ENCODE assay signal across 10 mouse cellular contexts in the genomic region with DNA sequence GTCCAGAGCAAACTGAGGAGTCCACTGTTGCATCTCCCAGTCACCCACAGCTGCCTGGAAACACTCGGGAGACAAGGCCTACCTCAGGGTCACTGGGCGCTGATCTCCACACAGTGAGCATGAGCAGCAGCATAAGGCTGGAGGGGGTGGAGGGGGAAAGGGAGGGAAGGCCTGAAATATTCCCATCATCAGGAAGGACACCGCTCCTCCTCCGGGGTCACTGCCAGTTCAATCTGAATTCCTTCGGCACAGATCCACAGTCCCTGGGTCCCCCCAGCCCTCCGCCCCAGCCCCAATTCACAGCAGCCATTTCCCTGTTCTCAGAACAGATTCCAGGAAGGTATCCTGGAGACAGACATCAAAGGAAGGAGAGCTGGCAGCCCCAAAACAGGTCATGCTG. TPM values are rescaled to one million over a fixed set of nuclear protein-coding genes. Genes with fewer than 3 reads are reported as not detected.
A peak's percentile ranks its signal among the peaks of the same experiment; 100 is the strongest.
DNase-seq lines count a peak whose midpoint lies in the region; ATAC-seq and TF ChIP-seq lines count a peak whose summit lies in the region.
"Had no signal": no experiment of that assay in that cellular context is flagged by ENCODE, and none has a peak within 500 bp of the region (broad histone marks: within the 10 kb centered on the region; RNA-seq: fewer than 3 reads in every experiment).

No protein-coding gene starts in this region.

- no peak overlapping the region for H3K4me3 ChIP-seq in forebrain, embryonic 11.5 days (ENCODE audit: low read depth, low read length)
- no peak overlapping the region for H3K4me3 ChIP-seq in forebrain, postnatal 0 days (ENCODE audit: low read depth, low read length)
- H3K4me3 ChIP-seq in midbrain, embryonic 10.5 days, result peak overlapping the region; percentile 32
- H3K4me3 ChIP-seq in midbrain, embryonic 14.5 days (replicated peaks; ENCODE audit: low read depth, low read length), result no peak overlapping the region
- no peak overlapping the region for H3K4me3 ChIP-seq in intestine, embryonic 15.5 days (replicated peaks)
- no peak overlapping the region for H3K4me3 ChIP-seq in stomach, embryonic 16.5 days (replicated peaks; ENCODE audit: low read length)
- no peak overlapping the region for H3K4me3 ChIP-seq in cerebellum, adult 2 months (replicated peaks; ENCODE audit: insufficient read depth, low read depth, low read length)
- H3K4me3 ChIP-seq: myocyte had no signal

- peak; percentile 60 for ATAC-seq in forebrain, embryonic 11.5 days (replicated peaks; ENCODE audit: low FRiP score)
- no peak for ATAC-seq in forebrain, postnatal 0 days
- ATAC-seq in midbrain, embryonic 14.5 days (ENCODE audit: low FRiP score, low TSS enrichment), result no peak
- ATAC-seq in intestine, embryonic 15.5 days, result peak; percentile 67
- ATAC-seq in stomach, embryonic 16.5 days (ENCODE audit: insufficient read depth, low FRiP score), result 0 out of 2 replicates have a peak, but pooled peaks have one; percentile 9
- ATAC-seq: activated CD4-positive, CD25-positive, alpha-beta regulatory T cell, adult 4 months had no signal

- H3K27ac ChIP-seq in forebrain, embryonic 11.5 days (ENCODE audit: low read depth, low read length), result no peak overlapping the region
- no peak overlapping the region for H3K27ac ChIP-seq in forebrain, postnatal 0 days (ENCODE audit: low read depth, low read length)
- H3K27ac ChIP-seq in midbrain, embryonic 10.5 days (replicated peaks), result peak overlapping the region; percentile 80
- no peak overlapping the region for H3K27ac ChIP-seq in midbrain, embryonic 14.5 days (replicated peaks; ENCODE audit: low read depth, low read length)
- peak overlapping the region; percentile 59; the same call in 1 of the 2 replicates for H3K27ac ChIP-seq in intestine, embryonic 15.5 days
- peak overlapping the region; percentile 67 for H3K27ac ChIP-seq in stomach, embryonic 16.5 days (ENCODE audit: low read length)
- no peak overlapping the region for H3K27ac ChIP-seq in cerebellum, adult 2 months (ENCODE audit: insufficient read depth, low read length)

- 16% methylated on average over 6 of the region's 6 CpGs for WGBS in forebrain, embryonic 11.5 days
- WGBS in forebrain, postnatal 0 days, result 17% methylated on average over 6 of the region's 6 CpGs
- 8% methylated on average over 6 of the region's 6 CpGs for WGBS in midbrain, embryonic 10.5 days
- 3% methylated on average over 6 of the region's 6 CpGs for WGBS in midbrain, embryonic 14.5 days
- 15% methylated on average over 6 of the region's 6 CpGs for WGBS in intestine, embryonic 15.5 days
- 15% methylated on average over 6 of the region's 6 CpGs for WGBS in stomach, embryonic 16.5 days
- 22% methylated on average over 6 of the region's 6 CpGs for WGBS in cerebellum, adult 2 months

- no peaks in the 10 kb centered on the region; the same call in 1 of the 2 replicates for H3K36me3 ChIP-seq in forebrain, embryonic 11.5 days (ENCODE audit: control insufficient read depth, insufficient read depth, low read length)
- no peaks in the 10 kb centered on the region for H3K36me3 ChIP-seq in forebrain, postnatal 0 days (ENCODE audit: insufficient read depth)
- peaks cover 20% of the 10 kb centered on the region for H3K36me3 ChIP-seq in midbrain, embryonic 10.5 days
- no peaks in the 10 kb centered on the region for H3K36me3 ChIP-seq in midbrain, embryonic 14.5 days (ENCODE audit: control insufficient read depth, insufficient read depth, low read length)
- H3K36me3 ChIP-seq in intestine, embryonic 15.5 days, result no peaks in the 10 kb centered on the region
- no peaks in the 10 kb centered on the region for H3K36me3 ChIP-seq in stomach, embryonic 16.5 days (ENCODE audit: control insufficient read depth, insufficient read depth, low read length)

- intact Hi-C loops in left cerebral cortex, postnatal 14 days (cut with DNase I), result no loop called here

- H3K4me1 ChIP-seq in forebrain, embryonic 11.5 days (replicated peaks; ENCODE audit: control insufficient read depth, insufficient read depth, low read length), result peaks cover 23% of the 10 kb centered on the region
- peaks cover 4% of the 10 kb centered on the region; the same call in 1 of the 2 replicates for H3K4me1 ChIP-seq in forebrain, postnatal 0 days (ENCODE audit: insufficient read depth)
- H3K4me1 ChIP-seq in midbrain, embryonic 10.5 days, result peaks cover 77% of the 10 kb centered on the region
- peaks cover 31% of the 10 kb centered on the region for H3K4me1 ChIP-seq in midbrain, embryonic 14.5 days (ENCODE audit: control insufficient read depth, insufficient read depth, low read length)
- H3K4me1 ChIP-seq in intestine, embryonic 15.5 days (replicated peaks), result peaks cover 38% of the 10 kb centered on the region
- H3K4me1 ChIP-seq in stomach, embryonic 16.5 days (ENCODE audit: control insufficient read depth, insufficient read depth, low read length), result peaks cover 35% of the 10 kb centered on the region
- H3K4me1 ChIP-seq in cerebellum, adult 2 months (ENCODE audit: control insufficient read depth, insufficient read depth, low read length), result peaks cover 23% of the 10 kb centered on the region

- H3K9me3 ChIP-seq in forebrain, embryonic 11.5 days (ENCODE audit: control insufficient read depth, low read length), result no peaks in the 10 kb centered on the region
- no peaks in the 10 kb centered on the region for H3K9me3 ChIP-seq in forebrain, postnatal 0 days (ENCODE audit: low read length)
- no peaks in the 10 kb centered on the region for H3K9me3 ChIP-seq in midbrain, embryonic 10.5 days (replicated peaks)
- H3K9me3 ChIP-seq in midbrain, embryonic 14.5 days (ENCODE audit: control insufficient read depth, low read length), result no peaks in the 10 kb centered on the region
- H3K9me3 ChIP-seq in intestine, embryonic 15.5 days, result no peaks in the 10 kb centered on the region
- H3K9me3 ChIP-seq in stomach, embryonic 16.5 days (replicated peaks; ENCODE audit: control insufficient read depth, low read length), result no peaks in the 10 kb centered on the region

- TF ChIP-seq CTCF in forebrain, postnatal 0 days (IDR thresholded peaks at IDR 0.05; ENCODE audit: low read depth), result no peak
- no peak for TF ChIP-seq CTCF in cerebellum, adult 2 months (IDR thresholded peaks at IDR 0.05; ENCODE audit: borderline replicate concordance, insufficient read depth, low read depth, low read length)

- DNase-seq in forebrain, embryonic 11.5 days (ENCODE audit: low spot score), result peak; percentile 77
- DNase-seq in forebrain, postnatal 0 days, result no peak
- peak; percentile 75 for DNase-seq in midbrain, embryonic 10.5 days (ENCODE audit: low spot score)
- no peak for DNase-seq in midbrain, embryonic 14.5 days
- DNase-seq in left cerebral cortex, postnatal 14 days (ENCODE audit: low spot score in 2 of 2), result no peak
- DNase-seq in cerebellum, adult 2 months, result no peak

- no peaks in the 10 kb centered on the region for H3K27me3 ChIP-seq in forebrain, embryonic 11.5 days (ENCODE audit: control insufficient read depth, insufficient read depth, low read length)
- no peaks in the 10 kb centered on the region for H3K27me3 ChIP-seq in forebrain, postnatal 0 days (ENCODE audit: insufficient read depth, low read length)
- H3K27me3 ChIP-seq in midbrain, embryonic 10.5 days (ENCODE audit: low read depth, poor library complexity, severe bottlenecking), result no peaks in the 10 kb centered on the region
- H3K27me3 ChIP-seq in midbrain, embryonic 14.5 days (ENCODE audit: control insufficient read depth, insufficient read depth, low read length), result no peaks in the 10 kb centered on the region
- H3K27me3 ChIP-seq in intestine, embryonic 15.5 days (replicated peaks), result no peaks in the 10 kb centered on the region
- H3K27me3 ChIP-seq in stomach, embryonic 16.5 days (ENCODE audit: control insufficient read depth, insufficient read depth, low read length), result no peaks in the 10 kb centered on the region
- H3K27me3 ChIP-seq in cerebellum, adult 2 months (ENCODE audit: control insufficient read depth, insufficient read depth, low read length), result no peaks in the 10 kb centered on the region

- no peak overlapping the region for H3K9ac ChIP-seq in forebrain, embryonic 11.5 days (ENCODE audit: low read length)
- no peak overlapping the region; the same call in 1 of the 2 replicates for H3K9ac ChIP-seq in forebrain, postnatal 0 days
- H3K9ac ChIP-seq in midbrain, embryonic 14.5 days (replicated peaks; ENCODE audit: low read length), result no peak overlapping the region
- no peak overlapping the region for H3K9ac ChIP-seq in intestine, embryonic 15.5 days
- 0 out of 2 replicates have a peak overlapping the region, but pooled peaks have one; percentile 16 for H3K9ac ChIP-seq in stomach, embryonic 16.5 days (ENCODE audit: low read length)

- peak overlapping the region; percentile 6; the same call in 1 of the 2 replicates for H3K4me2 ChIP-seq in forebrain, embryonic 11.5 days (ENCODE audit: low read depth, low read length, severe bottlenecking)
- H3K4me2 ChIP-seq in forebrain, postnatal 0 days (ENCODE audit: low read depth), result no peak overlapping the region
- H3K4me2 ChIP-seq in midbrain, embryonic 14.5 days (ENCODE audit: low read length), result no peak overlapping the region
- H3K4me2 ChIP-seq in intestine, embryonic 15.5 days (replicated peaks), result peak overlapping the region; percentile 10; the same call in 1 of the 2 replicates
- no peak overlapping the region for H3K4me2 ChIP-seq in stomach, embryonic 16.5 days (ENCODE audit: low read depth, low read length)

- TF ChIP-seq POLR2A in cerebellum, adult 2 months (IDR thresholded peaks at IDR 0.05; ENCODE audit: borderline replicate concordance, insufficient read depth, low read length), result no peak

RNA-seq across cellular contexts. Expression of a gene that starts 35.8 kb away (rescaled TPM):
- 52.3 and 65.1 TPM in 2 replicates for polyA plus RNA-seq in forebrain, embryonic 11.5 days (2014; fragmentation: Nextera tagmentation; extraction: Ambion mirVana)
- total RNA-seq in forebrain, postnatal 0 days (2014; rRNA removed), result 19.0 and 22.1 TPM in 2 replicates
- polyA plus RNA-seq in forebrain, postnatal 0 days (2015; fragmentation: Nextera tagmentation; extraction: Ambion mirVana), result 10.7 and 12.7 TPM in 2 replicates
- 59.3 and 59.5 TPM in 2 replicates for polyA plus RNA-seq in midbrain, embryonic 10.5 days (2016; fragmentation: Nextera tagmentation; extraction: Ambion mirVana)
- 21.9 and 28.2 TPM in 2 replicates for polyA plus RNA-seq in midbrain, embryonic 14.5 days (2014; fragmentation: Nextera tagmentation; extraction: Ambion mirVana)
- 31.1 and 31.2 TPM in 2 replicates for polyA plus RNA-seq in intestine, embryonic 15.5 days (2015; fragmentation: Nextera tagmentation; extraction: Ambion mirVana)
- 26.6 and 28.7 TPM in 2 replicates for polyA plus RNA-seq in stomach, embryonic 16.5 days (2015; fragmentation: Nextera tagmentation; extraction: Ambion mirVana)
- total RNA-seq in left cerebral cortex, postnatal 14 days (2021), result 10 to 100 TPM; 10.1 to 12.2 TPM
- 24.3 and 29.8 TPM in 2 replicates for polyA plus RNA-seq in cerebellum, adult 2 months (2012; rRNA removed)

RNA-seq across cellular contexts. Expression of a gene that starts 43.6 kb away (rescaled TPM):
- 109 and 113 TPM in 2 replicates for polyA plus RNA-seq in forebrain, embryonic 11.5 days (2014; fragmentation: Nextera tagmentation; extraction: Ambion mirVana)
- 48.6 and 56.6 TPM in 2 replicates for total RNA-seq in forebrain, postnatal 0 days (2014; rRNA removed)
- polyA plus RNA-seq in forebrain, postnatal 0 days (2015; fragmentation: Nextera tagmentation; extraction: Ambion mirVana), result 93.2 and 98.2 TPM in 2 replicates
- polyA plus RNA-seq in midbrain, embryonic 10.5 days (2016; fragmentation: Nextera tagmentation; extraction: Ambion mirVana), result 127 and 128 TPM in 2 replicates
- 111 and 120 TPM in 2 replicates for polyA plus RNA-seq in midbrain, embryonic 14.5 days (2014; fragmentation: Nextera tagmentation; extraction: Ambion mirVana)
- 87.2 and 103 TPM in 2 replicates for polyA plus RNA-seq in intestine, embryonic 15.5 days (2015; fragmentation: Nextera tagmentation; extraction: Ambion mirVana)
- polyA plus RNA-seq in stomach, embryonic 16.5 days (2015; fragmentation: Nextera tagmentation; extraction: Ambion mirVana), result 76.1 and 94.9 TPM in 2 replicates
- 10 to 100 TPM; 38.0 to 40.1 TPM for total RNA-seq in left cerebral cortex, postnatal 14 days (2021)
- polyA plus RNA-seq in cerebellum, adult 2 months (2012; rRNA removed), result 27.2 and 33.7 TPM in 2 replicates

Comparison
In these comparisons a context has a peak if more than half of its experiments do, and no peak if none do; other contexts are left out.
1. ATAC-seq: peak in forebrain, embryonic 11.5 days (single experiment), intestine, embryonic 15.5 days (single experiment) and stomach, embryonic 16.5 days (single experiment); none in forebrain, postnatal 0 days (single experiment) and midbrain, embryonic 14.5 days (single experiment).
2. DNase-seq: peak in forebrain, embryonic 11.5 days (single experiment) and midbrain, embryonic 10.5 days (single experiment); none in forebrain, postnatal 0 days (single experiment), midbrain, embryonic 14.5 days (single experiment), left cerebral cortex, postnatal 14 days (0 of 2) and cerebellum, adult 2 months (0 of 2).
3. H3K27ac ChIP-seq: peak in midbrain, embryonic 10.5 days (single experiment), intestine, embryonic 15.5 days (single experiment) and stomach, embryonic 16.5 days (single experiment); none in forebrain, embryonic 11.5 days (single experiment), forebrain, postnatal 0 days (single experiment), midbrain, embryonic 14.5 days (single experiment) and cerebellum, adult 2 months (single experiment).
4. H3K4me2 ChIP-seq: peak in forebrain, embryonic 11.5 days (single experiment) and intestine, embryonic 15.5 days (single experiment); none in forebrain, postnatal 0 days (single experiment), midbrain, embryonic 14.5 days (single experiment) and stomach, embryonic 16.5 days (single experiment).